Mouse (Mus musculus): ENCODE data around the gene Enox1. TPM values are rescaled to one million over a fixed set of nuclear protein-coding genes. Genes with fewer than 3 reads are reported as not detected.

Gene Enox1
- polyA plus RNA-seq, 1 experiment = 34.9 TPM

DNA sequence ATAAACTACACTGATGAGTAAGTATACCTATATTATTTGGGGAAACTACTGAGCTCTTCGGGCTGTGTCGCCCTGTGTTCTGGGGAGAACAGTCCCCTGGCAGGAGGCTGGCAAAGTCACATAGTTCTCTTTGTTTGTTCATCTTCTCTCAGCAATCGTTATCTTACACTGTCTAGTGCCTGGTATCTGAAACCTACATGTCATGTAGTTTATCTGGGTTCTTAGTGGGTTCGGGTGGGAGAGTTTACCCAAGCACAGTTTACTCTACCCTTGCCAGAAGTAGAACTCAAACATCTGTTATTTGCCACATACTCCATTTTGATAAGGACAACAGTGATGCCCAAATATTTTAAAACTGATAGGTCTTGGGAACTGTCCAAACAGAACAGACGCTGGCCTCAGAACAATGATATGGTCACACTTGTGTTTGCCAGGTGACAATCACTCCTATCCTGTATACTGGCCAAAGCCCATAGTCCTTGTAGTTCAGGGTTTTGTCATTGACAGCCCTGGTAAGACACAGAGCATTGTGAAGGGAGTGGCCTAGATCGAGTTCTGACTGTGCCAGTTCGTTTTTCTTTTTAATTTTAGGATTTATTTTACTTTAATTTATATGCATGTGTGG lies 401.0 kb downstream of the Enox1 start:
- no peak for TF ChIP-seq CTCF (IDR thresholded peaks at IDR 0.05; ENCODE audit: borderline replicate concordance, extremely low read depth, insufficient read depth, insufficient read length)
- TF ChIP-seq POLR2A (IDR thresholded peaks at IDR 0.05; ENCODE audit: borderline replicate concordance, extremely low read depth, insufficient read depth, insufficient read length, poor library complexity, severe bottlenecking) = no peak
- no peak for DNase-seq (ENCODE audit: low read depth)

DNA sequence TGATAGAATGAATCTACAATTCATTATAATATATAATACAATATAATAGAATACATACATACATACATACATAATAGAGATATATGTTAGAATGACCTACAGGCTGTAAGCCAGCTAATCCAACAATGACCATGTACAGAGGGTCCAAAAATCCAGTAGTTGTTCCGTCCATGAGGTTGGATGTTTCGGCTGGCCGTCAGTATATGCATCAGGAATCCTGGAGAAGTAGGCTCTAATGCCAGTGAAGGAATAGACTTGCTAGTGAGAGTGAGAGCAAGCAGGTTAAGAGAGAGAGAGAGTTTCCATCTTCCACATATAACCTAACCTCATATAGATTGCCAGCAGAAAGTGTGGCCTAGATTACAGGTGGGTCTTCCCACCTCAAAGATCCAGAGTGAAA lies 402.3 kb downstream of the Enox1 start:
- TF ChIP-seq POLR2A (IDR thresholded peaks at IDR 0.05; ENCODE audit: borderline replicate concordance, extremely low read depth, insufficient read depth, insufficient read length, poor library complexity, severe bottlenecking) (no peak), CTCF (IDR thresholded peaks at IDR 0.05; ENCODE audit: borderline replicate concordance, extremely low read depth, insufficient read depth, insufficient read length) (no peak)
- no peak for DNase-seq (ENCODE audit: low read depth)

DNA sequence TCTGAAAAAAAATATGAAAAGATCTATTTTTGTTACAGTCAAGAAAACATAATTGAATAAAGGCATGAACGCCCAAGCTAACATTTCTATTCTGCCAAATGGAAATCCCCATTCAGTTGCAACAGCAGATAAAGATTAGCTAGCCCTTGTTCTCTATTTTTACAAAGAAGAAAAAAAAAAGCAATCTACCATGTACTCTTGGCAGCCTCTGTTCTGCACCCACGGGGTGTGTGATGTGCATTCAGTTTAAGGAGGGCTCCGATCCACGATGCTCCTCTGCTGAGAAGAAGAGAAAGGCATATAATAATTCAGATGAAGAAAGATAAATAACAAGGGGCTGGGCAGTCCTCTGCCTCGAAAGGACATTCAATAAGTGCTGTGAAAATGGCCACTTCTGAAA lies 403.2 kb downstream of the Enox1 start:
- TF ChIP-seq POLR2A (IDR thresholded peaks at IDR 0.05; ENCODE audit: borderline replicate concordance, extremely low read depth, insufficient read depth, insufficient read length, poor library complexity, severe bottlenecking) (no peak), CTCF (IDR thresholded peaks at IDR 0.05; ENCODE audit: borderline replicate concordance, extremely low read depth, insufficient read depth, insufficient read length) (no peak)
- DNase-seq (ENCODE audit: low read depth) = no peak

DNA sequence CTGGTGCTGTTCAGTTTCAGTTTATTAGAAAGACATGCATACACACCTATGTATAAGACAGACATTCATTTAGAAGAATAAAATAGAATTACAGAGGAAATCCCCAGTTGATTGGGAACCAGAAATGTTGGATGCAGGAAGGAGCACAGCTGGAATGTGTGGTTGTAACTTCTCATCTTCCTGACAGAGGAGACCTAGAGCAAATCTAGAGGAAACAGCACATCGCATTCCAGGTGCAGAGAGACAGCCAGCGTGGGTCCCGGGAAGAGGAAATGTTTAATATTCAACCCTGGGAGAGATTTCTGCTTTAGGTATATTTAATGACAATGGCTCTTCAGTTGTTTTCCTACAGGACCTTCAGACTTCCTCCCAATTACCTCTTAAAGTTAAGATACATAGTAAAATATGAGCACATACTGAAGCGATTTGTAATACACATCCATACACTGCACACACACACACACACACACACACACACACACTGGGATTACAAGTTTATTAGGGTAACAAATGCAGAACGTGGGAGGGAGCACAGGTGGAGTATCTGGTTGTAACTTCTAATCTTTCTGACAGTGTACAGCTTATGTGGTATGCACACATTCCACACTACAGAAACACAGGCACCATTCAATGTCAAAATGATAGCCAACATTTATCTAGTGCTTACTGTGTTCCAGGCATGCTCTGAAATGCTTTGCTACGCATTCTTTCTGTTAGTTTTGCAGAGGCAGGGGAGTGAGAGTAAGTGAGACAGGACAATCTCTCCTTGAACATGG lies 405.4 kb downstream of the Enox1 start:
- no peak for DNase-seq (ENCODE audit: low read depth)
- TF ChIP-seq CTCF (IDR thresholded peaks at IDR 0.05; ENCODE audit: borderline replicate concordance, extremely low read depth, insufficient read depth, insufficient read length) = no peak
- no peak for TF ChIP-seq POLR2A (IDR thresholded peaks at IDR 0.05; ENCODE audit: borderline replicate concordance, extremely low read depth, insufficient read depth, insufficient read length, poor library complexity, severe bottlenecking)

DNA sequence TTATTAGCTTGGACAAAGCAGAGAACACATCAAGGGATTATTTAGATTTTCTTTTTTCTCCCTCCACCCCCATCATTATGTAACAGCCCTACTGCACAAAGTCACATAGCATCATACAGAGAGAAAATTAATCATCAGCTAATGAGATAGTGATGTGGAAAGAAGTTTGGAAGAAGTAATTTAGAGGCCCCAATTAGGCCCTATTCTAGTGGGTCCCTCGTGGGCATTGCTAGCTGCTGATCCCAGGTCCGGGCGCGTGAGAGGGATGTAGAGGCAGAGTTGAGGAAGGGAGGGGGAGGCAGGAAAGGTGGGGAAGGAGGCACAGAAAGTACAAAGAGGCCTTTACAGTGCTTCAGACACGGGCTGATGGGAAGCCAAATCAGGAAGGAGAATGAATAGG lies 407.4 kb downstream of the Enox1 start:
- peak; percentile 76 for DNase-seq (ENCODE audit: low read depth)
- TF ChIP-seq POLR2A (IDR thresholded peaks at IDR 0.05; ENCODE audit: borderline replicate concordance, extremely low read depth, insufficient read depth, insufficient read length, poor library complexity, severe bottlenecking) (no peak), CTCF (IDR thresholded peaks at IDR 0.05; ENCODE audit: borderline replicate concordance, extremely low read depth, insufficient read depth, insufficient read length) (no peak)

DNA sequence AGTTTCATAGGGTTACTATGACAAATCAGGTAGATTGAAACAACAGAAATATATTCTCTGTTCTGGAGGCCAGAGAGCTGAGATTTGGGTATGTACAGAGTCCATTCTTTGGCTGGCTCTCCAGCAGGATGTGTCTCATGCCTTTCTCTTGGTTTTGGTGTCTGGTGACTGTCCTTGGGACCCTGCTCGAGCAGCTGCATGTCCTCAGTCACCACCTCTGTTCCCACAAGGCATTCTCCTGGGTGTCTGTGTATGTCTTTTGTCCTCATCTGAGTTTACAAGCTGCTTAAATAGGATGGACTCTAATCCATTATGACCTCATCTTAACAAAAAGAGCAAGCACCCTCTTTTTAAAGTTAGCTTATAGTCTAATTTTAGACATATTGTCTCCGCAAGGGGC lies 410.6 kb downstream of the Enox1 start:
- DNase-seq (ENCODE audit: low read depth) = no peak
- TF ChIP-seq CTCF (IDR thresholded peaks at IDR 0.05; ENCODE audit: borderline replicate concordance, extremely low read depth, insufficient read depth, insufficient read length) (no peak), POLR2A (IDR thresholded peaks at IDR 0.05; ENCODE audit: borderline replicate concordance, extremely low read depth, insufficient read depth, insufficient read length, poor library complexity, severe bottlenecking) (no peak)

DNA sequence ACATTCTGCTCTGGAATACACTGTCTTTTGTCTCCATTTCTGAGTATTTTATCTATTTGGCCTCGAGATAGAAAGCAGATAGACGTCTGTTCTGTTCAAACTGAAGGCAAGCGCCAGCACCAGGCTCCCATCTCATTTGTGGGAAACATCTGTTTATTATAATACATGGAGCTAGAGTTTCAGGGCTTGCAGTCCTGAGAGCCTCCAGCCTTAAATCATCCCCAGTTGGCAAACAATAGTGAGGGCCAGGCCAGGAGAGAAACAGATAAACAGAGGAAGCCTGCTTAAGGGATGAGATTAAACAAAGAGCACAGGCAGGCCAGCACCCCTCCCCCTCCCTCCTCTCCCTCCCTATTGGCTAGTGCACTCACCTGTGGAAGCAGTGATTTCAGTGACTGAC lies 417.9 kb downstream of the Enox1 start:
- no peak for TF ChIP-seq POLR2A (IDR thresholded peaks at IDR 0.05; ENCODE audit: borderline replicate concordance, extremely low read depth, insufficient read depth, insufficient read length, poor library complexity, severe bottlenecking)
- TF ChIP-seq CTCF (IDR thresholded peaks at IDR 0.05; ENCODE audit: borderline replicate concordance, extremely low read depth, insufficient read depth, insufficient read length) = no peak
- peak; percentile 35 for DNase-seq (ENCODE audit: low read depth)

DNA sequence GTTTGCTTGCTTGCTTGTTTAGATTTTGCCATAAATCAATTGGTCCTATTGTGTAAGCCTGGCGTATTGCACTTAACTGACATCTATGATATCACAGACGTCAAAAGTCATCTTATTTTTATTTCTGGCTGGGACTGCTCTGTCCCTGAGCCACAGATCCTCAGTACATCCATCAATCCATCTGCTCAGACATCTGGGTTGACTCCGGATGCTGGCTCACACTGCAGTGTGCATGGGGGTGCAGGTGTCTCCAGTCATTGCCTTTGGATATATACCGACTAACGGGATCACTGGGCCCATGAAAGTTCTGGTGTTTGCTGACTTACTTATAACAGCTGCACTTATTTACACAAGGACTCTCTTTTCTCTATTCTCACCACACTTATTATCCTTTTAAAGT lies 419.8 kb downstream of the Enox1 start:
- TF ChIP-seq POLR2A (IDR thresholded peaks at IDR 0.05; ENCODE audit: borderline replicate concordance, extremely low read depth, insufficient read depth, insufficient read length, poor library complexity, severe bottlenecking) (no peak), CTCF (IDR thresholded peaks at IDR 0.05; ENCODE audit: borderline replicate concordance, extremely low read depth, insufficient read depth, insufficient read length) (no peak)
- peak; percentile 55 for DNase-seq (ENCODE audit: low read depth)

DNA sequence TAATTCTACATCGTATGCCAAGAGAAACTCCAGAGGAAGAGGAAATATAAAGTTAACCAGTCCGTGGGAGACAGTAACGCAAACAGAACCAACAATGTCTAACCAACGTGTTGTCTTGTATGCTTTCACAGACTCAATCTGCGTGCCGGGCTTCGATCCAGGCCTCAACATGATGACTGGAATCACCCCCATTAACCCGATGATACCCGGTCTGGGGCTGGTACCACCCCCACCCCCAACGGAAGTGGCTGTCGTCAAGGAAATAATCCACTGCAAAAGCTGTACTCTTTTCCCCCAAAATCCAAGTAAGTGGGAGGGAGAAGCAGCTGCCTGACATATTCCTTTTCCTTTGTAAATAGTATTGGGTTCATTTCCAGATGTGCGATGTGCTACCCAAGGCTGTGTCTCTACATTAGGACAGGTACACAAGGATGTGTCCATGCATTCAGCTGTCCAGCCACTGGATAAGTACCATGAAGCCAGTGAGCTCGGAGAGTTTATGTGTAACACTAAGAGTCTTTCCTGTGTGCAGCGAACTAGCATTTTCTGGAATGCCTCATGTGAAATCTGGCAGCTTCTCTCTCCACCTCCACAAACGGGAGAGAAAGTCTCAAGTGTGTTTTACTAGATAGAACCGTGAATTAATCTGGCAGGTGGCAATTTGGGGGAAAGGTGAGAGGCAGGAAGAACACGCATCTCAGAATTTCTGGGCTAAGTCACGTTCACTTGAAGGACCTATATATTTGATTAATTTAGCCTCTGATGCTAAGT lies 421.1 kb downstream of the Enox1 start:
- TF ChIP-seq POLR2A (IDR thresholded peaks at IDR 0.05; ENCODE audit: borderline replicate concordance, extremely low read depth, insufficient read depth, insufficient read length, poor library complexity, severe bottlenecking) (no peak), CTCF (IDR thresholded peaks at IDR 0.05; ENCODE audit: borderline replicate concordance, extremely low read depth, insufficient read depth, insufficient read length) (no peak)
- peak; percentile 48 for DNase-seq (ENCODE audit: low read depth)

DNA sequence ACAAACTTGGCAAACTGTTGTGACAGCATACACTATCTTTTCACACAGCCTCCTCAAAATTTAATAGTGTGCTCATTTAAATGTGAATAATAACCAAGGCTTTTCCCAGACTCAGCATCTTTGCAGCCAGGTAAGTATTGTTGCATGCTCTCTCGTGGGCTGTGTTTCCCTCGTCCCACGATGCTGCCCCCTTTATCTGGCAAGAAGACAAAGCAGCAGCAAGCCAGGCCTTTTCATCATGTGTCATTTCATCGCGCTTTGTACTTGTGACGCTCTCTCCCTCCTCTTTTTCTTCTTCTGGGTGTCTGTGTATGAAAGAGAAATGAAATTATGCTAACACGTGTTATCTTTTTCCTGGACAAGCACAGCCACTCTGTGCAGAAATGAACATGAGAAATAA lies 421.8 kb downstream of the Enox1 start:
- TF ChIP-seq POLR2A (IDR thresholded peaks at IDR 0.05; ENCODE audit: borderline replicate concordance, extremely low read depth, insufficient read depth, insufficient read length, poor library complexity, severe bottlenecking) (no peak), CTCF (IDR thresholded peaks at IDR 0.05; ENCODE audit: borderline replicate concordance, extremely low read depth, insufficient read depth, insufficient read length) (no peak)
- peak; percentile 71 for DNase-seq (ENCODE audit: low read depth)

All from brain, embryonic 14.5 days (tissue).